Mouse (Mus musculus): ENCODE measurements around the gene Abcb10.
"Not testable (repeated sequence)": the region's sequence is repeated elsewhere in the genome, so short reads cannot be mapped to it uniquely, and the experiment has no call there.

The Abcb10 gene

DNA sequence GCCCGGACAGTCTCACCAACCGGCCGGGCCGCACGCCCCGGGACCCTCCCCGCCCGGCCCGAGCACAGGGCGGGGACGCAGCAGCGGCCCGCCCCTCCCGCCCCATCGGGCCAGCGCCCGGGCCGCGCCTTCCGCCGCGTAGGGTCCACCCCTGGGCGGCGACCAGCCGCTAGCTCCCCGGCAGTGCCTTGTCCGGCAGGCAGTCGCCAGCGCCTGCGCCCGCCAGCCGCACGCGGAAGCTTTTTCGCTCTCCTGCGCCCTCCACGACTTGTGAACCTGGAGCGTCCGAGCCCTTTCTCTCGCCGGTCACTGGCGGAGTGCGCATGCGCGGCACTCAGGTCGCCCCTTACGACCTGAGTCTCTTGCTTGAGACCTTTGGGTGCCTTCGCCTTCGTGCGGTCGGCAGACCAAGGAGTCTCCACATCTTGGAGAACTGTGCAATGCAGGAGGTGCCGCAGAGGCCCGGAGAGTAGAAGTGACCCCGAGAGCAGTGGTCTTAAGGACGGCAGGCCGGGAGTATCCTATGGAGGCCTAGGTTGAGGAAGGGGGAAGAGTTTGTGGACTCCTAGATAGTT is at the start of gene Abcb10:
Abcb10 (minus strand) TSS at position 297 of the 575 bp plus-strand sequence.
- in situ Hi-C loops (cut with MboI; ENCODE audit: low pct_unique_long_range_greater_than_20kb in 1 of 2, low sequenced_read_pairs in 2 of 2, unreplicated experiment in 1 of 2), result no loop called here

GRCm38 (mm10) chr8:124027831-124028230 is 44.9 kb upstream of the Abcb10 start:
- in situ Hi-C loops (cut with MboI; ENCODE audit: low pct_unique_long_range_greater_than_20kb in 1 of 2, low sequenced_read_pairs in 2 of 2, unreplicated experiment in 1 of 2), result no loop called here

DNA sequence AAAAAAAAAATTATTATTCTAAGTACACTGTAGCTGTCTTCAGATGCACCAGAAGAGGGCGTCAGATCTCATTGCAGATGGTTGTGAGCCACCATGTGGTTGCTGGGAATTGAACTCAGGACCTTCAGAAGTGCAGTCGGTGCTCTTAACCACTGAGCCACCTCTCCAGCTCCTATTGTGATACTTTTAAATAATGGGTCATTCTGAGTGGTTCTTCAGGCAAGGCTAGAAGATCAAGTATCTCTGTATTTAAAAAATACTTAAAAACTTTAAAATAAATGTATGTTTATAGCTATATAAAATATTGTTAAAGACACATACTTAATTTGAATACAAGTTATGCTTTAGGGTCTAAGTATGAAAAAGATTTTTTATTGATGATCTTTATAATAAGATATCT is 43.3 kb upstream of the Abcb10 start:
- in situ Hi-C loops (cut with MboI; ENCODE audit: low pct_unique_long_range_greater_than_20kb in 1 of 2, low sequenced_read_pairs in 2 of 2, unreplicated experiment in 1 of 2), result not testable (repeated sequence)

DNA sequence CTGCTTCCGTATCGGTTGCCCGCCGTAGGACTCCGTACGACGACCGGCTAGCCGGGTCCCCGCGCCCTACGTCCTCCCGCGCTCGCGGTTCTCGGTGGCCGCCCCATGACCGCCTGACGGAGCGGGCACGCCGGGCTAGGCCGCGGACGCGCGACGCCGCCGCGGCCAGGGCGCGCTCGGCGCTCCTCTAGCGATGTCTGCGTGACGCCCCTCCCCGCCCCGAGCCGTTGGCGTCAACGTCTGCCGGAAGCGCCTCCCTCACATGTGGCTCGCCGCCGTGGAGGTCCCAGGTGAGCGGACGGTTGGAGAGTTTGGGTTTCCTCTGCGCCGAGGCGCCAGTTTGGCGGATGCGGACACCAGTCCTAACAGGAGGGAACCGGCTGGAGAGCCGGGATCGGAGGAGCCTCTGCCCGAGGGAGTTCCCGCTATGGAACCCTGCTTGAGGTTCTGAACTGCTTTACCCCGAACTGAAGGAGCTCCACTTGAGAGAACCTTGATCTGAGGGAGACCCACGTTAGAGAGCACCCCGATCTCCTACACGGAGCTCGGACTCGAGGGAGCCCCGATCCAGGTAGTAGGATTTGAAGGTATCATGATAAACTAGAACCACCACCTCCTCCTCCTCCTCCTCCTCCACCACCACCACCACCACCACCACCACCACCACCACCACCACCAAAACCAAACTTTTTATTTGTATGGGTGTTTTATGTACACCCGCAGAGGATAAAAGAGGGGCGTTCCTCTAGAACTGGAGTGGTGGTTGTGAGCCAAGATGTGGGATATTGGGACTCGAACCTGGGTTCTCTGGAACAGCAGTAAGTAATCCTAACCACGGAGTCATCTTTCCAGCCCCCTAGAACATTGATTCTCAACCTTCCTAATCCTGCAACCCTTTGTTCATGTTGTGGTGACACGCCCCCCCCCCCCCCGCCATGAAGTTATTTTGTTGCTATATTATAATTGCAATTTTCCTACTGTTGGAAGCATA is 38.6 kb upstream of the Abcb10 start, which contains the start of the genes Taf5l and Urb2:
Taf5l (minus strand) TSS at position 161 of the 991 bp plus-strand sequence.
Urb2 (plus strand) TSS at position 272 of the 991 bp plus-strand sequence.
- in situ Hi-C loops (cut with MboI; ENCODE audit: low pct_unique_long_range_greater_than_20kb in 1 of 2, low sequenced_read_pairs in 2 of 2, unreplicated experiment in 1 of 2), result no loop called here

GRCm38 (mm10) chr8:124020439-124021236 is 37.7 kb upstream of the Abcb10 start:
- in situ Hi-C loops (cut with MboI; ENCODE audit: low pct_unique_long_range_greater_than_20kb in 1 of 2, low sequenced_read_pairs in 2 of 2, unreplicated experiment in 1 of 2), result no loop called here

- in situ Hi-C loops (cut with MboI; ENCODE audit: low pct_unique_long_range_greater_than_20kb in 1 of 2, low sequenced_read_pairs in 2 of 2, unreplicated experiment in 1 of 2), result no loop called here
Observed at GRCm38 (mm10) chr8:124019782-124020181, 36.9 kb upstream of the Abcb10 start.

DNA sequence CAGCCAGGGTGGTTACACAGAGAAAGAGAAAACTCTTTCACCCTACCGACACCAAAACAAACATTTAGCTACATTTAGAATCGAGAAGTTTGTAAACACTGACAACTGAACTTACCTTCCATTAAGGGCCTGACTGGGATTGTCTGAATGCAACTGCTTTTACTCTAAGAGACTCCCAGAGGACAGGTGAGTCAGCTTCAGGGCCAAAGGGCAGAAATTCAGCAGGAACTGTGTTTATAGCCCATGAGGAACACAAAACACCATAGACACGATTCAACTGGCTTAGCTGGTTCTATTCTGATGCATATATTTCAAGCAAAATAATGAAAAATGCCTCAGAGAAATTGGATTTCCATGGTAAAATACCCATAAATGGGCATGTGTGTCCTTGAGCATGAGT is 31.8 kb upstream of the Abcb10 start:
- in situ Hi-C loops (cut with MboI; ENCODE audit: low pct_unique_long_range_greater_than_20kb in 1 of 2, low sequenced_read_pairs in 2 of 2, unreplicated experiment in 1 of 2), result no loop called here

DNA sequence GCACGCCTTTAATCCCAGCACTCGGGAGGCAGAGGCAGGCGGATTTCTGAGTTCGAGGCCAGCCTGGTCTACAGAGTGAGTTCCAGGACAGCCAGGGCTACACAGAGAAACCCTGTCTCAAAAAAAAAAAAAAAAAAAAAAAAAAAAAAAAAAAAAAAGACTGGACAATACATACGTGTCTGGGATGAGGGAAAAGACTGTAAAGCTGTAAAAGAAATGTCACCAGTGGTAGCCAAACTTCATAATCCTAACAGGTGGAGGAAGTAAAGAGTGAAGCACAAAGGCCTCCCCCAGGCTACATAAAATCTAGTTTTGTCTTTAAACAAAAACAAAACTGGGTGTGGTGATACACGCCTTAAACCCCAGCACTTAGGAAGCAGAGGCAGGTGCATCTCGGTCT is 31.4 kb upstream of the Abcb10 start:
- in situ Hi-C loops (cut with MboI; ENCODE audit: low pct_unique_long_range_greater_than_20kb in 1 of 2, low sequenced_read_pairs in 2 of 2, unreplicated experiment in 1 of 2), result not testable (repeated sequence)

GRCm38 (mm10) chr8:124011989-124012586 is 29.2 kb upstream of the Abcb10 start:
- in situ Hi-C loops (cut with MboI; ENCODE audit: low pct_unique_long_range_greater_than_20kb in 1 of 2, low sequenced_read_pairs in 2 of 2, unreplicated experiment in 1 of 2), result no loop called here

- in situ Hi-C loops (cut with MboI; ENCODE audit: low pct_unique_long_range_greater_than_20kb in 1 of 2, low sequenced_read_pairs in 2 of 2, unreplicated experiment in 1 of 2), result no loop called here
Observed at GRCm38 (mm10) chr8:124011580-124011979, 28.7 kb upstream of the Abcb10 start.

DNA sequence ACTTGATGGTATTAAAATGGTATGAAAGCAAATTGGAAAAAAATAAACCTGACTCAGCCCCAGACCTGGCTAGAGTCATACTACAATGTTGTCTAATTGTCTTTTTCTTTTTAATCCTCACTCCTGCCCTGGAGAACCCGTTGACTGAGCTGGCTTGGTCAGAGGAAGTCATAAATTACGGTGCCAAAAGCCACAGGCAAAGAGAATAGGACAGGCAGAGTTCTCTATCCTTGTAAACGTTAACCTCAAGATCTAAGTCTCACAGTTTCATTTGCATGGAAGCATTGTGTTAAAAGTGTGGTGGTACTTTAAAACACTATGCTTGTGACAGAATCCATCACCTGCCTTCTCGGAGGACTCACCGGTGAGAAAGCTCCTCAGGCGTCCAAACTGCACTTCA is 24.9 kb upstream of the Abcb10 start:
- in situ Hi-C loops (cut with MboI; ENCODE audit: low pct_unique_long_range_greater_than_20kb in 1 of 2, low sequenced_read_pairs in 2 of 2, unreplicated experiment in 1 of 2), result no loop called here

DNA sequence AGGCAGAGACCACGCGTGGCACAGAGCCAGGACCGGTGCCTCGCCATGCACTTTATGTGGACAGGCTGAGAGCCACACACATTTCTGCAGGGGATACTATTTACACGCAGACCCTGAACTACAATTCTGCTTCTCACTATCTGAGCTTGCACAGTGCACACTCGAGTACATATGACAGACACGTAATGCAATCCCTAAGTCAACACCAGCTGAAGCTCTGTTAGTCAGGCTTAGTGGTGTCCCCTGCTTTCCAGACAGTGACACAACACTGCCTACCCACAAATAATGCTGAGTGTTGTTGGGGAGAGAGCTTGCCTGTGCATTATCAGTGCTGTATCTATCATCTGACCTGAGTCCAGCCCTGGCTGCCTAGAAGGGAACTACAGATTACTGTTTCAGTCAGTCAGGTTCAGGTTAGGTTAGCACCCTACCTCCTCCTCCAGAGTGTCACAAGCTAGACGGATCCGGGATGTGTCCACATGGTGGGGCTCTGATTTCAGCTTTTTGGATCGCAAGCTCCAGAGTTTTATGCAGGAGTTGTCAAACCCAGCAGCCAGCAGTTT is 19.7 kb upstream of the Abcb10 start:
- in situ Hi-C loops (cut with MboI; ENCODE audit: low pct_unique_long_range_greater_than_20kb in 1 of 2, low sequenced_read_pairs in 2 of 2, unreplicated experiment in 1 of 2), result no loop called here

- in situ Hi-C loops (cut with MboI; ENCODE audit: low pct_unique_long_range_greater_than_20kb in 1 of 2, low sequenced_read_pairs in 2 of 2, unreplicated experiment in 1 of 2), result no loop called here
Observed at GRCm38 (mm10) chr8:123999568-123999967, 16.6 kb upstream of the Abcb10 start.

GRCm38 (mm10) chr8:123993997-123994396 is 11.1 kb upstream of the Abcb10 start:
- in situ Hi-C loops (cut with MboI; ENCODE audit: low pct_unique_long_range_greater_than_20kb in 1 of 2, low sequenced_read_pairs in 2 of 2, unreplicated experiment in 1 of 2), result no loop called here

- in situ Hi-C loops (cut with MboI; ENCODE audit: low pct_unique_long_range_greater_than_20kb in 1 of 2, low sequenced_read_pairs in 2 of 2, unreplicated experiment in 1 of 2), result no loop called here
Observed at GRCm38 (mm10) chr8:123993597-123993996, 10.7 kb upstream of the Abcb10 start.

DNA sequence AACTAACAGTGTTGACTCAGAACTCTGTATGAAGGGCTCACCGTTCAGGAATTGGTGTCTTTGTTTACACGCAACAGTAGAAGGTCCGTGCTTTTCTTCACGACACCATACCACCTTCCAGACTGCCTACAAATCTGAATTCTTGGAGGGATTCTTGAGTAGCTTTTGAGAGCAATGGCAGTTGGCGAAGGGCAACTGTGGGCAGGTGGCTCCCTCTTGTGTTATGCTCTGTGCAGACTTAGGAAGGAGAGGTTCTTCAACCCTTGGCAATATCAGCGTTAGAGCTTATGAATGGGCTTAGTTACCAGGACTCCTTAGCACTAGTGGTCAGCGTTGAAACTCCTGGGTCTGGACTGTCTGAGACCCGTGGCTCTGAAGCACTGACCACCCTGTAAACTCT is 9.7 kb upstream of the Abcb10 start:
- in situ Hi-C loops (cut with MboI; ENCODE audit: low pct_unique_long_range_greater_than_20kb in 1 of 2, low sequenced_read_pairs in 2 of 2, unreplicated experiment in 1 of 2), result no loop called here

- in situ Hi-C loops (cut with MboI; ENCODE audit: low pct_unique_long_range_greater_than_20kb in 1 of 2, low sequenced_read_pairs in 2 of 2, unreplicated experiment in 1 of 2), result no loop called here
Observed at GRCm38 (mm10) chr8:123990277-123991049, 7.5 kb upstream of the Abcb10 start.

GRCm38 (mm10) chr8:123989128-123989527 is 6.2 kb upstream of the Abcb10 start:
- in situ Hi-C loops (cut with MboI; ENCODE audit: low pct_unique_long_range_greater_than_20kb in 1 of 2, low sequenced_read_pairs in 2 of 2, unreplicated experiment in 1 of 2), result no loop called here
